Mouse (Mus musculus) bone marrow, adult 2 months (tissue): ENCODE data around the gene Arid1b.

Experiments
- CTCF ChIP-seq: fragments of 200-500 bp; IDR thresholded peaks from 2 replicates; pipeline ENCODE4 v1.5.1; 2011; ENCODE audit warnings: low read length, control low read depth; ENCODE audit not compliant: control insufficient read depth, insufficient read depth
- POLR2A ChIP-seq: fragments of 200-500 bp; IDR thresholded peaks from 2 replicates; pipeline ENCODE4 v1.6.1; 2011; ENCODE audit warnings: low read depth, mild to moderate bottlenecking, control low read depth, low read length, borderline replicate concordance; ENCODE audit not compliant: control insufficient read depth

DNA sequence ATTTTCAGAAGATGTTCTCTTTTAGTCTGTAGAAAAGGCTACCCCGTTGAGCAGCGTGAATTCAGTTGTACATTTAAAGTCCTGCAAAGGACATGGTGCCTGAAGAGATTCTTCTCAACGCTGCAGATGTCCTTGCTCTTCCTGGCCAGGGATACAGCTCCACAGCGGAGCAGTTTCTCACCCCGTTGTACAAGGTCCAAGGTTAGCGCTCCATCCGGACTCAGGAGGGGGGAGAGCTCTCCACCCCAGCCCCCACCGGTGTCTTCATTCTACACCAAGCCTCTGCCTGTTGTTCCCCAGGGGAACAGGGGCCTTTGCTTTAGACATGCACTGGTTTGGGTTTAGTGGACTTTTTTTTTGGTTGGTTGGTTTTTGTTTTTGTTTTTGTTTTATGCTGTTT lies 139.7 kb downstream of the Arid1b start:
- TF ChIP-seq POLR2A (no peak), CTCF (no peak)
